Mouse (Mus musculus): ENCODE data around the gene Haus7.

- no peak for TF ChIP-seq CHD1 (IDR thresholded peaks at IDR 0.05; ENCODE audit: low read depth, low read length)
- TF ChIP-seq EP300 (IDR thresholded peaks at IDR 0.05; ENCODE audit: low read length) = no peak
- TF ChIP-seq MAZ (IDR thresholded peaks at IDR 0.05; ENCODE audit: low read depth, low read length) = no peak
- no peak for TF ChIP-seq UBTF (IDR thresholded peaks at IDR 0.05; ENCODE audit: low read depth, low read length)
- no peak for TF ChIP-seq JUND (conservative IDR thresholded peaks at IDR 0.05; ENCODE audit: low read depth, low read length)
- no peak for TF ChIP-seq USF2 (conservative IDR thresholded peaks at IDR 0.05; ENCODE audit: low read depth, low read length)
- TF ChIP-seq POLR2A (IDR thresholded peaks at IDR 0.05; ENCODE audit: low read depth, low read length) = no peak
- no peak for TF ChIP-seq ZMIZ1 (IDR thresholded peaks at IDR 0.05; ENCODE audit: low read depth, low read length)
- no peak for TF ChIP-seq MYC (IDR thresholded peaks at IDR 0.05; ENCODE audit: low read depth, low read length)
- TF ChIP-seq CTCF (conservative IDR thresholded peaks at IDR 0.05 in 1 of 2, IDR thresholded peaks at IDR 0.05 in 1 of 2; ENCODE audit: low read depth in 2 of 2, low read length in 2 of 2) = no peak
- TF ChIP-seq TCF12 (IDR thresholded peaks at IDR 0.05; ENCODE audit: low read depth, low read length) = no peak
- no peak for TF ChIP-seq RAD21 (IDR thresholded peaks at IDR 0.05; ENCODE audit: low read depth, low read length)
- no peak for TF ChIP-seq PAX5 (IDR thresholded peaks at IDR 0.05; ENCODE audit: low read length)
These were observed 15.7 kb upstream of the Haus7 start for GRCm38 (mm10) chrX:73474340-73475165.

All from CH12.LX (cell line).